Mouse (Mus musculus): ENCODE data around the gene Spata21. TPM values are rescaled to one million over a fixed set of nuclear protein-coding genes. Genes with fewer than 3 reads are reported as not detected.

The Spata21 gene
- polyA plus RNA-seq, 1 experiment from 2014 or later: 0.14 TPM

Other genes with a start within 250 kb of the Spata21 start
- gene Padi1, start 242.6 kb upstream of the Spata21 start, polyA plus RNA-seq (2016; fragmentation: Nextera tagmentation; extraction: Ambion mirVana): 0.12 and 0.14 TPM in 2 replicates
- gene Padi2, start 182.0 kb upstream of the Spata21 start, polyA plus RNA-seq (2016; fragmentation: Nextera tagmentation; extraction: Ambion mirVana): 3.0 and 3.6 TPM in 2 replicates
- 388 and 392 TPM in 2 replicates for gene Sdhb, start 127.1 kb upstream of the Spata21 start, polyA plus RNA-seq (2016; fragmentation: Nextera tagmentation; extraction: Ambion mirVana)
- 56.1 and 63.3 TPM in 2 replicates for gene Atp13a2, start 101.5 kb upstream of the Spata21 start, polyA plus RNA-seq (2016; fragmentation: Nextera tagmentation; extraction: Ambion mirVana)
- 646 and 656 TPM in 2 replicates for gene Mfap2, start 77.9 kb upstream of the Spata21 start, polyA plus RNA-seq (2016; fragmentation: Nextera tagmentation; extraction: Ambion mirVana)
- 13.2 TPM in 2 replicates for gene Crocc, start 27.8 kb upstream of the Spata21 start, polyA plus RNA-seq (2016; fragmentation: Nextera tagmentation; extraction: Ambion mirVana)
- gene Necap2, start 10.0 kb upstream of the Spata21 start, polyA plus RNA-seq (2016; fragmentation: Nextera tagmentation; extraction: Ambion mirVana): 79.8 and 84.5 TPM in 2 replicates
- gene Szrd1, start 51.4 kb downstream of the Spata21 start, polyA plus RNA-seq (2016; fragmentation: Nextera tagmentation; extraction: Ambion mirVana): 35.2 and 37.6 TPM in 2 replicates
- gene Fbxo42, start 59.6 kb downstream of the Spata21 start, polyA plus RNA-seq (2016; fragmentation: Nextera tagmentation; extraction: Ambion mirVana): 31.6 and 32.1 TPM in 2 replicates
- gene Rsg1, start 125.6 kb downstream of the Spata21 start, polyA plus RNA-seq (2016; fragmentation: Nextera tagmentation; extraction: Ambion mirVana): 7.6 and 8.6 TPM in 2 replicates
- 17.0 and 19.2 TPM in 2 replicates for gene Arhgef19, start 151.2 kb downstream of the Spata21 start, polyA plus RNA-seq (2016; fragmentation: Nextera tagmentation; extraction: Ambion mirVana)
- 3.4 and 3.5 TPM in 2 replicates for gene Epha2, start 212.9 kb downstream of the Spata21 start, polyA plus RNA-seq (2016; fragmentation: Nextera tagmentation; extraction: Ambion mirVana)